Comparison of ENCODE assay signal across 8 mouse cellular contexts in genomic region chr5:92897766-92898745, GRCm38 (mm10).
A peak's percentile ranks its signal among the peaks of the same experiment; 100 is the strongest.
DNase-seq lines count a peak whose midpoint lies in the region; ATAC-seq and TF ChIP-seq lines count a peak whose summit lies in the region.

No protein-coding gene starts in this region.

- peak overlapping the region; percentile 93 for H3K27ac ChIP-seq in embryonic facial prominence, embryonic 12.5 days
- peak overlapping the region; percentile 96 for H3K27ac ChIP-seq in heart, embryonic 10.5 days
- peak overlapping the region; percentile 52 for H3K27ac ChIP-seq in limb, embryonic 14.5 days (replicated peaks; ENCODE audit: low read depth, low read length)
- H3K27ac ChIP-seq in midbrain, embryonic 14.5 days (replicated peaks; ENCODE audit: low read depth, low read length), result peak overlapping the region; percentile 77

- peak overlapping the region; percentile 91 for H3K4me2 ChIP-seq in embryonic facial prominence, embryonic 12.5 days (replicated peaks)
- peak overlapping the region; percentile 95 for H3K4me2 ChIP-seq in limb, embryonic 14.5 days (replicated peaks; ENCODE audit: low read depth, low read length, severe bottlenecking)
- H3K4me2 ChIP-seq in midbrain, embryonic 14.5 days (ENCODE audit: low read length), result peak overlapping the region; percentile 97

- H3K27me3 ChIP-seq in embryonic facial prominence, embryonic 12.5 days, result no peaks in the 10 kb centered on the region
- H3K27me3 ChIP-seq in heart, embryonic 10.5 days (ENCODE audit: insufficient read depth, poor library complexity, severe bottlenecking), result no peaks in the 10 kb centered on the region
- H3K27me3 ChIP-seq in limb, embryonic 14.5 days (ENCODE audit: control insufficient read depth, insufficient read depth, low read length), result no peaks in the 10 kb centered on the region
- H3K27me3 ChIP-seq in midbrain, embryonic 14.5 days (ENCODE audit: control insufficient read depth, insufficient read depth, low read length), result no peaks in the 10 kb centered on the region

- H3K36me3 ChIP-seq in embryonic facial prominence, embryonic 12.5 days, result no peaks in the 10 kb centered on the region
- 0 out of 2 replicates have a peak, but pooled peaks cover 2% of the 10 kb centered on the region for H3K36me3 ChIP-seq in heart, embryonic 10.5 days
- no peaks in the 10 kb centered on the region for H3K36me3 ChIP-seq in limb, embryonic 14.5 days (ENCODE audit: control insufficient read depth, insufficient read depth, low read length)
- H3K36me3 ChIP-seq in midbrain, embryonic 14.5 days (ENCODE audit: control insufficient read depth, insufficient read depth, low read length), result no peaks in the 10 kb centered on the region

- TF ChIP-seq POLR2A in brain, embryonic 14.5 days (IDR thresholded peaks at IDR 0.05; ENCODE audit: borderline replicate concordance, extremely low read depth, insufficient read depth, insufficient read length, poor library complexity, severe bottlenecking), result peak; percentile 44
- TF ChIP-seq POLR2A in limb, embryonic 14.5 days (IDR thresholded peaks at IDR 0.05; ENCODE audit: borderline replicate concordance, extremely low read depth, insufficient read depth, insufficient read length), result no peak

- peak overlapping the region; percentile 73 for H3K4me3 ChIP-seq in embryonic facial prominence, embryonic 12.5 days
- peak overlapping the region; percentile 81 for H3K4me3 ChIP-seq in heart, embryonic 10.5 days
- peak overlapping the region; percentile 72 for H3K4me3 ChIP-seq in limb, embryonic 14.5 days (replicated peaks; ENCODE audit: low read length)
- H3K4me3 ChIP-seq in midbrain, embryonic 14.5 days (replicated peaks; ENCODE audit: low read depth, low read length), result peak overlapping the region; percentile 68

- peak overlapping the region; percentile 70 for H3K9ac ChIP-seq in embryonic facial prominence, embryonic 12.5 days
- peak overlapping the region; percentile 74 for H3K9ac ChIP-seq in limb, embryonic 14.5 days (ENCODE audit: low read depth, low read length, severe bottlenecking)
- H3K9ac ChIP-seq in midbrain, embryonic 14.5 days (replicated peaks; ENCODE audit: low read length), result peak overlapping the region; percentile 62

- DNase-seq in brain, embryonic 14.5 days (ENCODE audit: low read depth), result peak; percentile 96
- peak; percentile 94 for DNase-seq in heart, embryonic 10.5 days (ENCODE audit: low spot score)
- DNase-seq in kidney, adult 9 months, result peak; percentile 78
- peak; percentile 76 for DNase-seq in limb, embryonic 14.5 days (ENCODE audit: low spot score)
- DNase-seq in midbrain, embryonic 14.5 days, result peak; percentile 94
- peak; percentile 45 to 72 for DNase-seq in spleen, postnatal 4 days (ENCODE audit: low spot score in 2 of 2)

- under 1% methylated on average over 94 of the region's 96 CpGs for WGBS in embryonic facial prominence, embryonic 12.5 days
- WGBS in heart, embryonic 10.5 days, result 3% methylated on average over 96 of the region's 96 CpGs
- 1% methylated on average over 65 of the region's 96 CpGs for WGBS in limb, embryonic 14.5 days
- under 1% methylated on average over 95 of the region's 96 CpGs for WGBS in midbrain, embryonic 14.5 days

- no peak for TF ChIP-seq CTCF in brain, embryonic 14.5 days (IDR thresholded peaks at IDR 0.05; ENCODE audit: borderline replicate concordance, extremely low read depth, insufficient read depth, insufficient read length)

- H3K9me3 ChIP-seq in embryonic facial prominence, embryonic 12.5 days, result no peaks in the 10 kb centered on the region
- H3K9me3 ChIP-seq in heart, embryonic 10.5 days, result no peaks in the 10 kb centered on the region
- H3K9me3 ChIP-seq in limb, embryonic 14.5 days (ENCODE audit: control insufficient read depth, low read length), result no peaks in the 10 kb centered on the region
- H3K9me3 ChIP-seq in midbrain, embryonic 14.5 days (ENCODE audit: control insufficient read depth, low read length), result no peaks in the 10 kb centered on the region

- peak; percentile 88 for ATAC-seq in embryonic facial prominence, embryonic 12.5 days (ENCODE audit: insufficient number of reproducible peaks, insufficient read depth, low FRiP score, low TSS enrichment)
- peak; percentile 89 for ATAC-seq in limb, embryonic 14.5 days (ENCODE audit: low FRiP score, low read depth)
- peak; percentile 92 for ATAC-seq in midbrain, embryonic 14.5 days (ENCODE audit: low FRiP score, low TSS enrichment)
- ATAC-seq in erythroid progenitor cell, adult 5-6 weeks (replicated peaks; ENCODE audit: low FRiP score, poor library complexity, severe bottlenecking), result no peak

- peaks cover 27% of the 10 kb centered on the region for H3K4me1 ChIP-seq in embryonic facial prominence, embryonic 12.5 days
- H3K4me1 ChIP-seq in heart, embryonic 10.5 days, result peaks cover 62% of the 10 kb centered on the region
- H3K4me1 ChIP-seq in limb, embryonic 14.5 days (ENCODE audit: control insufficient read depth, insufficient read depth, low read length), result peaks cover 10% of the 10 kb centered on the region
- peaks cover 13% of the 10 kb centered on the region; the same call in 1 of the 2 replicates for H3K4me1 ChIP-seq in midbrain, embryonic 14.5 days (ENCODE audit: control insufficient read depth, insufficient read depth, low read length)
